Mouse (Mus musculus): ENCODE results near the gene Add1. TPM values are rescaled to one million over a fixed set of nuclear protein-coding genes. Genes with fewer than 3 reads are reported as not detected.

The Add1 gene
- polyA plus RNA-seq, 1 experiment = 152 TPM

GRCm38 (mm10) chr5:34535831-34536230, 37.6 kb upstream of the Add1 start:
- WGBS = 90% methylated on average over 7 of the region's 7 CpGs
- TF ChIP-seq CTCF (IDR thresholded peaks at IDR 0.05; ENCODE audit: extremely low read depth, insufficient read depth, insufficient read length, insufficient replicate concordance) (no peak), POLR2A (IDR thresholded peaks at IDR 0.05; ENCODE audit: low read depth, low read length) (no peak)
- no peak for DNase-seq (ENCODE audit: low read depth in 1 of 2, low spot score in 2 of 2)
- H3K4me1 ChIP-seq (ENCODE audit: control insufficient read depth, insufficient read depth, insufficient read length) = peaks cover 56% of the 10 kb centered on the region; the same call in 1 of the 2 replicates
- H3K27me3 ChIP-seq (ENCODE audit: control insufficient read depth, insufficient read depth, low read length) = no peaks in the 10 kb centered on the region
- H3K4me3 ChIP-seq (ENCODE audit: extremely low read depth, insufficient read depth, insufficient read length) = no peak overlapping the region
- peak overlapping the region; percentile 73 for H3K27ac ChIP-seq (ENCODE audit: insufficient read depth, low read length)
- H3K36me3 ChIP-seq (ENCODE audit: control insufficient read depth, insufficient read depth, low read length) = peaks cover 2% of the 10 kb centered on the region; the same call in 1 of the 2 replicates

- peaks cover 2% of the 10 kb centered on the region; the same call in 1 of the 2 replicates for H3K36me3 ChIP-seq (ENCODE audit: control insufficient read depth, insufficient read depth, low read length)
- TF ChIP-seq POLR2A (IDR thresholded peaks at IDR 0.05; ENCODE audit: low read depth, low read length) (no peak), CTCF (IDR thresholded peaks at IDR 0.05; ENCODE audit: extremely low read depth, insufficient read depth, insufficient read length, insufficient replicate concordance) (no peak)
- H3K27ac ChIP-seq (ENCODE audit: insufficient read depth, low read length) = peak overlapping the region; percentile 97
- WGBS = 26% methylated on average over 7 of the region's 7 CpGs
- H3K4me1 ChIP-seq (ENCODE audit: control insufficient read depth, insufficient read depth, insufficient read length) = peaks cover 49% of the 10 kb centered on the region; the same call in 1 of the 2 replicates
- no peaks in the 10 kb centered on the region for H3K27me3 ChIP-seq (ENCODE audit: control insufficient read depth, insufficient read depth, low read length)
- no peak for DNase-seq (ENCODE audit: low read depth in 1 of 2, low spot score in 2 of 2)
- peak overlapping the region; percentile 10; the same call in 1 of the 2 replicates for H3K4me3 ChIP-seq (ENCODE audit: extremely low read depth, insufficient read depth, insufficient read length)
Measured at GRCm38 (mm10) chr5:34538079-34538478, 35.4 kb upstream of the Add1 start.

- H3K36me3 ChIP-seq (ENCODE audit: control insufficient read depth, insufficient read depth, low read length) = 0 out of 2 replicates have a peak, but pooled peaks cover 2% of the 10 kb centered on the region
- H3K27me3 ChIP-seq (ENCODE audit: control insufficient read depth, insufficient read depth, low read length) = no peaks in the 10 kb centered on the region
- H3K4me3 ChIP-seq (ENCODE audit: extremely low read depth, insufficient read depth, insufficient read length) = no peak overlapping the region
- 30% methylated on average over 5 of the region's 5 CpGs for WGBS
- H3K4me1 ChIP-seq (ENCODE audit: control insufficient read depth, insufficient read depth, insufficient read length) = peaks cover 52% of the 10 kb centered on the region; the same call in 1 of the 2 replicates
- H3K27ac ChIP-seq (ENCODE audit: insufficient read depth, low read length) = peak overlapping the region; percentile 97
- peak; percentile 72 to 86 for DNase-seq (ENCODE audit: low read depth in 1 of 2, low spot score in 2 of 2)
- TF ChIP-seq CTCF (IDR thresholded peaks at IDR 0.05; ENCODE audit: extremely low read depth, insufficient read depth, insufficient read length, insufficient replicate concordance) (peak; percentile 71; the same call in 1 of the 2 replicates), POLR2A (IDR thresholded peaks at IDR 0.05; ENCODE audit: low read depth, low read length) (no peak)
Measured at GRCm38 (mm10) chr5:34538527-34538926, 34.9 kb upstream of the Add1 start.

GRCm38 (mm10) chr5:34539121-34539520, 34.3 kb upstream of the Add1 start:
- 47% methylated on average over 2 of the region's 2 CpGs for WGBS
- Histone ChIP-seq H3K36me3 (ENCODE audit: control insufficient read depth, insufficient read depth, low read length) (0 out of 2 replicates have a peak, but pooled peaks cover under 1% of the 10 kb centered on the region), H3K27me3 (ENCODE audit: control insufficient read depth, insufficient read depth, low read length) (no peaks in the 10 kb centered on the region), H3K27ac (ENCODE audit: insufficient read depth, low read length) (peak overlapping the region; percentile 87), H3K4me1 (ENCODE audit: control insufficient read depth, insufficient read depth, insufficient read length) (peaks cover 55% of the 10 kb centered on the region; the same call in 1 of the 2 replicates), H3K4me3 (ENCODE audit: extremely low read depth, insufficient read depth, insufficient read length) (no peak overlapping the region)
- DNase-seq (ENCODE audit: low read depth in 1 of 2, low spot score in 2 of 2) = no peak
- no peak for TF ChIP-seq POLR2A (IDR thresholded peaks at IDR 0.05; ENCODE audit: low read depth, low read length)
- no peak for TF ChIP-seq CTCF (IDR thresholded peaks at IDR 0.05; ENCODE audit: extremely low read depth, insufficient read depth, insufficient read length, insufficient replicate concordance)

- Histone ChIP-seq H3K36me3 (ENCODE audit: control insufficient read depth, insufficient read depth, low read length) (peaks cover 3% of the 10 kb centered on the region; the same call in 1 of the 2 replicates), H3K4me1 (ENCODE audit: control insufficient read depth, insufficient read depth, insufficient read length) (peaks cover 50% of the 10 kb centered on the region; the same call in 1 of the 2 replicates), H3K4me3 (ENCODE audit: extremely low read depth, insufficient read depth, insufficient read length) (no peak overlapping the region), H3K27me3 (ENCODE audit: control insufficient read depth, insufficient read depth, low read length) (no peaks in the 10 kb centered on the region), H3K27ac (ENCODE audit: insufficient read depth, low read length) (peak overlapping the region; percentile 82)
- WGBS = 91% methylated on average over 1 of the region's 1 CpGs
- TF ChIP-seq POLR2A (IDR thresholded peaks at IDR 0.05; ENCODE audit: low read depth, low read length) (no peak), CTCF (IDR thresholded peaks at IDR 0.05; ENCODE audit: extremely low read depth, insufficient read depth, insufficient read length, insufficient replicate concordance) (no peak)
- DNase-seq (ENCODE audit: low read depth in 1 of 2, low spot score in 2 of 2) = no peak
Measured at GRCm38 (mm10) chr5:34542166-34542565, 31.3 kb upstream of the Add1 start.

- Histone ChIP-seq H3K27me3 (ENCODE audit: control insufficient read depth, insufficient read depth, low read length) (no peaks in the 10 kb centered on the region), H3K27ac (ENCODE audit: insufficient read depth, low read length) (peak overlapping the region; percentile 82), H3K36me3 (ENCODE audit: control insufficient read depth, insufficient read depth, low read length) (peaks cover 3% of the 10 kb centered on the region; the same call in 1 of the 2 replicates), H3K4me1 (ENCODE audit: control insufficient read depth, insufficient read depth, insufficient read length) (peaks cover 45% of the 10 kb centered on the region; the same call in 1 of the 2 replicates), H3K4me3 (ENCODE audit: extremely low read depth, insufficient read depth, insufficient read length) (peak overlapping the region; percentile 61)
- DNase-seq (ENCODE audit: low read depth in 1 of 2, low spot score in 2 of 2) = peak in 1 of 2 experiments; percentile 56
- 11% methylated on average over 4 of the region's 4 CpGs for WGBS
- TF ChIP-seq CTCF (IDR thresholded peaks at IDR 0.05; ENCODE audit: extremely low read depth, insufficient read depth, insufficient read length, insufficient replicate concordance) (no peak), POLR2A (IDR thresholded peaks at IDR 0.05; ENCODE audit: low read depth, low read length) (peak; percentile 35)
Measured at GRCm38 (mm10) chr5:34543114-34543513, 30.4 kb upstream of the Add1 start.

GRCm38 (mm10) chr5:34547410-34547809, 26.1 kb upstream of the Add1 start:
- Histone ChIP-seq H3K4me3 (ENCODE audit: extremely low read depth, insufficient read depth, insufficient read length) (no peak overlapping the region), H3K4me1 (ENCODE audit: control insufficient read depth, insufficient read depth, insufficient read length) (peaks cover 39% of the 10 kb centered on the region), H3K36me3 (ENCODE audit: control insufficient read depth, insufficient read depth, low read length) (peaks cover 12% of the 10 kb centered on the region; the same call in 1 of the 2 replicates), H3K27me3 (ENCODE audit: control insufficient read depth, insufficient read depth, low read length) (no peaks in the 10 kb centered on the region), H3K27ac (ENCODE audit: insufficient read depth, low read length) (no peak overlapping the region)
- TF ChIP-seq POLR2A (IDR thresholded peaks at IDR 0.05; ENCODE audit: low read depth, low read length) (no peak), CTCF (IDR thresholded peaks at IDR 0.05; ENCODE audit: extremely low read depth, insufficient read depth, insufficient read length, insufficient replicate concordance) (peak; percentile 44; the same call in 1 of the 2 replicates)
- no peak for DNase-seq (ENCODE audit: low read depth in 1 of 2, low spot score in 2 of 2)

Data from spleen, adult 2 months (tissue).